9 mouse cellular contexts compared by ENCODE assay signal in the genomic region with DNA sequence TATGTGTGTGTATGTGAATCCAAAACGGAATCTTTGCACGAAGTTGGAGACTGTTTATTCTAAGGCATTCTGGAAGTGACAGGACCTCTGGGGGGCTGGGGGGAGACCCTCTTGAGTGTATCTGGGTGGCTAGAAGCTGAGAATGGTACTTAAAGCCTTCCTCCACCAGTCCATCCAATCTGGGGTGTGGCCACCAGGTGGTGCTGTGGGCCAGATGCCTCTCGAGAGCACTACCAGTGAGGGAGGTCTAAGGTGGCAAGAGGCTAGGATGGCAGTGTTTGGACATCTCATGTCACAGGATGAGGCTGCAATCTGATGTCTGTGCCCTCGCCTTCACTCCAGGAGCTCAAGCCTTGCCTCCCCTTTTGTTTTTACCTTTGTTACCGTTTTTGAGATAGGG. TPM values are rescaled to one million over a fixed set of nuclear protein-coding genes. Genes with fewer than 3 reads are reported as not detected.
DNase-seq lines count a peak whose midpoint lies in the region; ATAC-seq and TF ChIP-seq lines count a peak whose summit lies in the region.
"Had no signal": no experiment of that assay in that cellular context is flagged by ENCODE, and none has a peak within 500 bp of the region (broad histone marks: within the 10 kb centered on the region; RNA-seq: fewer than 3 reads in every experiment).

No protein-coding gene starts in this region.

- no peaks in the 10 kb centered on the region for H3K4me1 ChIP-seq in cortical plate, adult 2 months (ENCODE audit: control insufficient read depth, insufficient read depth, low read length)
- no peaks in the 10 kb centered on the region for H3K4me1 ChIP-seq in lung, adult 2 months (ENCODE audit: control insufficient read depth, insufficient read depth, low read length)

- WGBS in lung, adult 2 months = 16% methylated on average over 5 of the region's 5 CpGs

- H3K4me3 ChIP-seq in cortical plate, adult 2 months (ENCODE audit: insufficient read depth, low read length) = no peak overlapping the region
- H3K4me3 ChIP-seq in lung, adult 2 months (replicated peaks; ENCODE audit: extremely low read depth, low read depth, low read length) = no peak overlapping the region
- H3K4me3 ChIP-seq: hindbrain, embryonic 15.5 days had no signal

- peak; percentile 84 to 94 for DNase-seq in adrenal gland, adult (ENCODE audit: inconsistent age in 2 of 2, low spot score in 1 of 2)
- peak; percentile 63 for DNase-seq in gastrocnemius, postnatal 25 days
- DNase-seq in kidney, postnatal 36 days = peak; percentile 86 to 96
- DNase-seq in lung, adult 2 months = peak; percentile 84
- peak; percentile 71 for DNase-seq in right cerebral cortex, adult 18-20 months
- DNase-seq in urinary bladder, adult 2 months (ENCODE audit: low spot score) = peak; percentile 73

- no peak for TF ChIP-seq POLR2A in cortical plate, adult 2 months (IDR thresholded peaks at IDR 0.05; ENCODE audit: extremely low read depth, insufficient read depth, low read length)
- TF ChIP-seq POLR2A in lung, adult 2 months (IDR thresholded peaks at IDR 0.05; ENCODE audit: borderline replicate concordance, extremely low read depth, low read depth, low read length) = no peak

- H3K27ac ChIP-seq in cortical plate, adult 2 months (ENCODE audit: insufficient read depth, low read length) = no peak overlapping the region
- H3K27ac ChIP-seq: hindbrain, embryonic 15.5 days had no signal

- peak; percentile 72 for ATAC-seq in CD4-positive, CD25-positive, alpha-beta regulatory T cell, adult 4 months

- TF ChIP-seq CTCF in cortical plate, adult 2 months (IDR thresholded peaks at IDR 0.05; ENCODE audit: extremely low read depth, insufficient read depth, low read length) = peak; percentile 91
- peak; percentile 98 for TF ChIP-seq CTCF in lung, adult 2 months (IDR thresholded peaks at IDR 0.05; ENCODE audit: insufficient read depth, low read length)

RNA-seq across cellular contexts. Expression of a gene that starts 12.0 kb away (rescaled TPM):
- polyA plus RNA-seq in CD4-positive, CD25-positive, alpha-beta regulatory T cell, adult 4 months (2017; shearing (Covaris generic)) = not detected
- 2.2 and 3.1 TPM in 2 replicates for polyA plus RNA-seq in cortical plate, adult 2 months (2012; rRNA removed)
- 1 to 10 TPM; 1.3 to 1.6 TPM for total RNA-seq in gastrocnemius, postnatal 25 days (2021)
- 22.0 and 29.3 TPM in 2 replicates for polyA plus RNA-seq in lung, adult 2 months (2012; rRNA removed)
- polyA plus RNA-seq in urinary bladder, adult 2 months (2012; rRNA removed) = 199 and 219 TPM in 2 replicates

RNA-seq across cellular contexts. Expression of a gene that starts 28.1 kb away (rescaled TPM):
- polyA plus RNA-seq in CD4-positive, CD25-positive, alpha-beta regulatory T cell, adult 4 months (2017; shearing (Covaris generic)) = 10 to 100 TPM in 1 of 2 experiments, 1 to 10 TPM in 1; 9.3 to 17.1 TPM
- polyA plus RNA-seq in cortical plate, adult 2 months (2012; rRNA removed) = 10.0 and 10.3 TPM in 2 replicates
- 1 to 10 TPM; 4.5 to 5.0 TPM for total RNA-seq in gastrocnemius, postnatal 25 days (2021)
- 22.0 and 22.6 TPM in 2 replicates for polyA plus RNA-seq in lung, adult 2 months (2012; rRNA removed)
- polyA plus RNA-seq in urinary bladder, adult 2 months (2012; rRNA removed) = 26.7 and 32.4 TPM in 2 replicates
